Comparison of ENCODE assay signal across 13 mouse cellular contexts in the genomic region with DNA sequence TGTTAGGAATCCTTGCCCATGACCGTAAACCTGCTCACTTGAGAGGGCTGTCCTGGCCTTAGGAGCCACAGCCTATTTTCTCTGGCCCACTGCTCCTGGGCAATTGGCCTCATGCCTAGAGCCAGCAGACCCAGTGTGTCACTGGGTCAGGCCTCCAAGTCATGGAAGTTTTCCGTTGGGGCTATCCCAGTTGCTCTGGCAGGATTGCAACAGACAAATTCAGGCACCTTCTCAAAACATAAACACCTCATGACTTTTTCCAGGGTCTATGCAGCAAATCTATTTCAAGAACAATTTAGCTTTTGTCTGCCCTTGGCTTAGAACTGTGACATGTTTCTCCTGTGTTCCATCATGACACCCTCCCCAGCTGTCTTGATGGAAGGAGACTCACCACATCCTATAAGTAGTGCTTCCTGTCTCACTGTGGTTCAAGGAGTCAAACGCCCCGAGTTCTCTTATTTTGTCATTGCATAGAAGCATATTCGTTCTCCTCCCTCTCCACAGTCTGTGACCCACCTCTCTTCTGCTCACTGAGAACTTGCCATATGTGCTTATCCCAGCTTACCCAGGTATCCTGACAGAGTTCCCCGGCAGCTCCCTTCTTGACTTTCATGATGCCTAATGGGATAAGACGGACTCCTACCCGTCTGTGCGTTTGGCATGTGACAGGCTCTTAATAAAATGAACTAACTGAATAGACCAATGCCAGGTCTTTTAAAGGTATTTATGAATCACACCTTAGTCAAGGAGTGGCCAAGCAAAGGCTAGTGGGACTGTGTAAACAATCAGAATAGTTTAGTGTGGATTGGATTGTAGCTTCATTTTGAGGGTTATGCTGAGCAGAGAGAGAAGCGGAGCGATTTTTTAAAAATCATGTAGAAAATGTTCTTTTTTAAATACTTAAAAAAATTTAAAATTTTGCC.
DNase-seq lines count a peak whose midpoint lies in the region; ATAC-seq and TF ChIP-seq lines count a peak whose summit lies in the region.
"Had no signal": no experiment of that assay in that cellular context is flagged by ENCODE, and none has a peak within 500 bp of the region (broad histone marks: within the 10 kb centered on the region; RNA-seq: fewer than 3 reads in every experiment).

No protein-coding gene starts in this region.

- no peak overlapping the region for H3K9ac ChIP-seq in lung, embryonic 15.5 days
- H3K9ac ChIP-seq: forebrain, embryonic 13.5 days; liver, embryonic 13.5 days; midbrain, embryonic 13.5 days had no signal

- DNase-seq in cerebellum, postnatal 10 days: peak; percentile 49 to 62
- DNase-seq in cerebellum, adult 9-10 months: no peak
- no peak for DNase-seq in lung, adult 2 months
- peak; percentile 52 to 53 for DNase-seq in thymus, postnatal 10 days (ENCODE audit: low spot score in 2 of 2)
- DNase-seq in MN1 (ENCODE audit: low spot score): no peak
- DNase-seq in left cerebral cortex, postnatal 10 days (ENCODE audit: extremely low spot score in 1 of 2, low spot score in 2 of 2): no peak
- DNase-seq: cerebellum, postnatal 36 days; liver, embryonic 13.5 days had no signal

- peak; percentile 35; the same call in 1 of the 2 replicates for ATAC-seq in lung, embryonic 15.5 days (ENCODE audit: borderline replicate concordance, extremely low read depth, low FRiP score, low TSS enrichment)
- peak; percentile 88 to 92 for ATAC-seq in hematopoietic stem cell, adult 5-6 weeks (replicated peaks in 1 of 2; ENCODE audit: insufficient read depth in 1 of 2, low FRiP score in 2 of 2, low TSS enrichment in 1 of 2, low read depth in 1 of 2, poor library complexity in 2 of 2, severe bottlenecking in 2 of 2)
- ATAC-seq: forebrain, embryonic 13.5 days; midbrain, embryonic 13.5 days had no signal

- no peak for TF ChIP-seq CTCF in lung, adult 2 months (IDR thresholded peaks at IDR 0.05; ENCODE audit: insufficient read depth, low read length)

- no peak overlapping the region for H3K4me2 ChIP-seq in lung, embryonic 15.5 days
- H3K4me2 ChIP-seq: forebrain, embryonic 13.5 days; liver, embryonic 13.5 days; midbrain, embryonic 13.5 days had no signal

- no peaks in the 10 kb centered on the region for H3K27me3 ChIP-seq in lung, embryonic 15.5 days
- H3K27me3 ChIP-seq: CH12.LX; forebrain, embryonic 13.5 days; liver, embryonic 13.5 days had no signal

- H3K27ac ChIP-seq in lung, embryonic 15.5 days: peak overlapping the region; percentile 43
- H3K27ac ChIP-seq: forebrain, embryonic 13.5 days; liver, embryonic 13.5 days; midbrain, embryonic 13.5 days had no signal

- H3K4me3 ChIP-seq in lung, embryonic 15.5 days: no peak overlapping the region
- no peak overlapping the region for H3K4me3 ChIP-seq in lung, adult 2 months (replicated peaks; ENCODE audit: extremely low read depth, low read depth, low read length)
- H3K4me3 ChIP-seq: forebrain, embryonic 13.5 days; liver, embryonic 13.5 days; midbrain, embryonic 13.5 days had no signal

- TF ChIP-seq POLR2A in lung, adult 2 months (IDR thresholded peaks at IDR 0.05; ENCODE audit: borderline replicate concordance, extremely low read depth, low read depth, low read length): no peak

- WGBS in lung, embryonic 15.5 days: 59% methylated on average over 11 of the region's 11 CpGs
- 48% methylated on average over 11 of the region's 11 CpGs for WGBS in lung, adult 2 months

- H3K4me1 ChIP-seq in lung, embryonic 15.5 days: peaks cover 29% of the 10 kb centered on the region
- 0 out of 2 replicates have a peak, but pooled peaks cover 3% of the 10 kb centered on the region for H3K4me1 ChIP-seq in lung, adult 2 months (ENCODE audit: control insufficient read depth, insufficient read depth, low read length)
- H3K4me1 ChIP-seq: forebrain, embryonic 13.5 days; liver, embryonic 13.5 days; midbrain, embryonic 13.5 days had no signal

- H3K9me3 ChIP-seq in lung, embryonic 15.5 days: no peaks in the 10 kb centered on the region
- H3K9me3 ChIP-seq: forebrain, embryonic 13.5 days; liver, embryonic 13.5 days; midbrain, embryonic 13.5 days had no signal

- no peaks in the 10 kb centered on the region for H3K36me3 ChIP-seq in lung, embryonic 15.5 days
- H3K36me3 ChIP-seq: liver, embryonic 13.5 days; midbrain, embryonic 13.5 days had no signal

- intact Hi-C loops in left cerebral cortex, postnatal 10 days (cut with DNase I): no loop called here

Comparison
In these comparisons a context has a peak if more than half of its experiments do, and no peak if none do; other contexts are left out.
1. DNase-seq: peak in cerebellum, postnatal 10 days (2 of 2) and thymus, postnatal 10 days (2 of 2); none in cerebellum, adult 9-10 months (single experiment), lung, adult 2 months (single experiment), MN1 (single experiment) and left cerebral cortex, postnatal 10 days (0 of 2).